Mouse (Mus musculus) heart, embryonic 16.5 days (tissue): Measurements from ENCODE around the gene Tbc1d21. TPM values are rescaled to one million over a fixed set of nuclear protein-coding genes. Genes with fewer than 3 reads are reported as not detected.

ENCODE experiments used
- ATAC-seq: fragments of 200-750 bp; cut with Nextera tagmentation; replicated peaks from 2 replicates; pipeline ENCODE4 v1.8.0; 2017; ENCODE audit warnings: moderate number of reproducible peaks; ENCODE audit not compliant: insufficient read depth, low FRiP score; ENCODE audit errors: extremely low read depth
- H3K27ac ChIP-seq: fragments of 300-500 bp; sonication (generic); 2 replicates; pipeline ENCODE4 v1.5.1; 2014; ENCODE audit warnings: mild to moderate bottlenecking, low read length, control low read depth, moderate library complexity
- H3K27me3 ChIP-seq: fragments of 300-500 bp; sonication (generic); 2 replicates; pipeline ENCODE4 v1.6.1; 2014; ENCODE audit warnings: low read length, mixed read lengths; ENCODE audit not compliant: control insufficient read depth, insufficient read depth
- H3K36me3 ChIP-seq: fragments of 300-500 bp; sonication (generic); 2 replicates; pipeline ENCODE4 v1.6.1; 2014; ENCODE audit not compliant: control insufficient read depth, insufficient read depth
- H3K4me1 ChIP-seq: fragments of 300-500 bp; sonication (generic); 2 replicates; pipeline ENCODE4 v1.6.1; 2014; ENCODE audit warnings: low read length, mixed read lengths; ENCODE audit not compliant: control insufficient read depth, insufficient read depth
- H3K4me2 ChIP-seq: fragments of 300-500 bp; sonication (generic); 2 replicates; pipeline ENCODE4 v1.6.1; 2014; ENCODE audit warnings: low read depth, mild to moderate bottlenecking, control low read depth, low read length
- H3K4me3 ChIP-seq: fragments of 300-500 bp; sonication (generic); 2 replicates; pipeline ENCODE4 v1.5.1; 2014; ENCODE audit warnings: mild to moderate bottlenecking, control low read depth, low read length
- H3K9ac ChIP-seq: fragments of 300-500 bp; sonication (generic); 2 replicates; pipeline ENCODE4 v1.6.1; 2014; ENCODE audit warnings: low read length, control low read depth
- H3K9me3 ChIP-seq: fragments of 300-500 bp; sonication (generic); replicated peaks from 2 replicates; pipeline ENCODE4 v1.6.1; 2016; ENCODE audit warnings: low read length; ENCODE audit not compliant: control insufficient read depth
- WGBS: fragments of 180-500 bp; shearing (Covaris S2); extraction: QIAGEN DNeasy Blood & Tissue Kit; methylation state at CpG from one replicate; pipeline ENCODE4 v1.1.7; 2014; 5-methylcytosine and 5-hydroxymethylcytosine counted together
- polyA plus RNA-seq: library from polyadenylated mRNA; unstranded; fragments of >200 nt; fragmentation: Nextera tagmentation; extraction: Ambion mirVana; gene quantifications from 2 replicates; pipeline ENCODE4 v1.2.1, GENCODE M21; 2015

Tbc1d21 gene
- polyA plus RNA-seq, 1 experiment from 2014 or later: not detected

GRCm38 (mm10) chr9:58327382-58327781, 42.9 kb downstream of the Tbc1d21 start:
- no peak for ATAC-seq
- 0 out of 2 replicates have a peak overlapping the region, but pooled peaks have one; percentile 32 for H3K9ac ChIP-seq
- H3K4me3 ChIP-seq: no peak overlapping the region
- peak overlapping the region; percentile 87 for H3K27ac ChIP-seq
- H3K9me3 ChIP-seq: no peaks in the 10 kb centered on the region
- H3K4me2 ChIP-seq: no peak overlapping the region
- H3K4me1 ChIP-seq: peaks cover 19% of the 10 kb centered on the region
- no peaks in the 10 kb centered on the region for H3K27me3 ChIP-seq
- no peaks in the 10 kb centered on the region for H3K36me3 ChIP-seq
- 35% methylated on average over 1 of the region's 1 CpGs for WGBS

- peak overlapping the region; percentile 87 for H3K27ac ChIP-seq
- no peaks in the 10 kb centered on the region; the same call in 1 of the 2 replicates for H3K9me3 ChIP-seq
- H3K9ac ChIP-seq: no peak overlapping the region
- H3K4me2 ChIP-seq: no peak overlapping the region
- peak; percentile 92 for ATAC-seq
- no peaks in the 10 kb centered on the region for H3K36me3 ChIP-seq
- no peak overlapping the region for H3K4me3 ChIP-seq
- H3K4me1 ChIP-seq: peaks cover 16% of the 10 kb centered on the region
- no peaks in the 10 kb centered on the region for H3K27me3 ChIP-seq
- 8% methylated on average over 4 of the region's 4 CpGs for WGBS
Observed at GRCm38 (mm10) chr9:58326477-58327180, 43.6 kb downstream of the Tbc1d21 start.

GRCm38 (mm10) chr9:58321681-58322080, 48.6 kb downstream of the Tbc1d21 start:
- Histone ChIP-seq H3K4me3 (no peak overlapping the region), H3K36me3 (no peaks in the 10 kb centered on the region), H3K4me1 (peaks cover 1% of the 10 kb centered on the region; the same call in 1 of the 2 replicates), H3K9ac (no peak overlapping the region), H3K9me3 (no peaks in the 10 kb centered on the region; the same call in 1 of the 2 replicates), H3K4me2 (no peak overlapping the region), H3K27me3 (no peaks in the 10 kb centered on the region), H3K27ac (no peak overlapping the region)
- ATAC-seq: no peak
- WGBS: 95% methylated on average over 3 of the region's 3 CpGs

- WGBS: 50% methylated on average over 3 of the region's 3 CpGs
- H3K9ac ChIP-seq: no peak overlapping the region
- no peak for ATAC-seq
Observed at GRCm38 (mm10) chr9:58318317-58318716, 51.9 kb downstream of the Tbc1d21 start.

GRCm38 (mm10) chr9:58317381-58317780, 52.9 kb downstream of the Tbc1d21 start:
- H3K9ac ChIP-seq: no peak overlapping the region
- H3K4me2 ChIP-seq: no peak overlapping the region
- H3K4me3 ChIP-seq: no peak overlapping the region
- peaks cover 3% of the 10 kb centered on the region; the same call in 1 of the 2 replicates for H3K27me3 ChIP-seq
- H3K27ac ChIP-seq: no peak overlapping the region
- 56% methylated on average over 3 of the region's 3 CpGs for WGBS
- no peak for ATAC-seq
- H3K36me3 ChIP-seq: no peaks in the 10 kb centered on the region
- H3K9me3 ChIP-seq: no peaks in the 10 kb centered on the region; the same call in 1 of the 2 replicates
- peaks cover 10% of the 10 kb centered on the region for H3K4me1 ChIP-seq

More at GRCm38 (mm10) chr9:58318317-58318716, 51.9 kb downstream of the Tbc1d21 start:
- Histone ChIP-seq H3K36me3 (no peaks in the 10 kb centered on the region), H3K4me1 (peaks cover 4% of the 10 kb centered on the region), H3K4me2 (no peak overlapping the region), H3K27ac (no peak overlapping the region), H3K9me3 (no peaks in the 10 kb centered on the region; the same call in 1 of the 2 replicates), H3K27me3 (no peaks in the 10 kb centered on the region), H3K4me3 (no peak overlapping the region)

- H3K9ac ChIP-seq: no peak overlapping the region
- H3K4me3 ChIP-seq: no peak overlapping the region
- peaks cover 3% of the 10 kb centered on the region; the same call in 1 of the 2 replicates for H3K27me3 ChIP-seq
- no peak overlapping the region for H3K27ac ChIP-seq
- WGBS: 66% methylated on average over 7 of the region's 7 CpGs
- peaks cover 10% of the 10 kb centered on the region for H3K4me1 ChIP-seq
- no peak for ATAC-seq
- H3K4me2 ChIP-seq: no peak overlapping the region
- no peaks in the 10 kb centered on the region; the same call in 1 of the 2 replicates for H3K9me3 ChIP-seq
- H3K36me3 ChIP-seq: no peaks in the 10 kb centered on the region
Observed at GRCm38 (mm10) chr9:58316784-58317183, 53.5 kb downstream of the Tbc1d21 start.

- WGBS: 79% methylated on average over 2 of the region's 2 CpGs
- Histone ChIP-seq H3K4me2 (no peak overlapping the region), H3K36me3 (no peaks in the 10 kb centered on the region), H3K4me1 (peaks cover 15% of the 10 kb centered on the region), H3K4me3 (no peak overlapping the region), H3K9me3 (no peaks in the 10 kb centered on the region), H3K27ac (peak overlapping the region; percentile 65), H3K27me3 (peaks cover 8% of the 10 kb centered on the region), H3K9ac (no peak overlapping the region)
- ATAC-seq: no peak
Observed at GRCm38 (mm10) chr9:58315850-58316249, 54.4 kb downstream of the Tbc1d21 start.

GRCm38 (mm10) chr9:58314682-58315360, 55.4 kb downstream of the Tbc1d21 start:
- no peak overlapping the region for H3K4me2 ChIP-seq
- H3K27me3 ChIP-seq: peaks cover 8% of the 10 kb centered on the region
- no peak for ATAC-seq
- H3K9me3 ChIP-seq: no peaks in the 10 kb centered on the region
- 50% methylated on average over 5 of the region's 5 CpGs for WGBS
- no peaks in the 10 kb centered on the region for H3K36me3 ChIP-seq
- no peak overlapping the region for H3K9ac ChIP-seq
- peaks cover 15% of the 10 kb centered on the region for H3K4me1 ChIP-seq
- H3K4me3 ChIP-seq: no peak overlapping the region
- H3K27ac ChIP-seq: peak overlapping the region; percentile 65

GRCm38 (mm10) chr9:58312944-58313359, 57.3 kb downstream of the Tbc1d21 start, which contains the start of gene Loxl1:
Loxl1 (minus strand) TSS chr9:58313186.
- peak; percentile 53 for ATAC-seq
- H3K9me3 ChIP-seq: no peaks in the 10 kb centered on the region
- peaks cover 8% of the 10 kb centered on the region for H3K27me3 ChIP-seq
- peak within 1 kb of the TSS; percentile 81 for H3K27ac ChIP-seq
- H3K36me3 ChIP-seq: no peaks in the 10 kb centered on the region
- H3K4me1 ChIP-seq: peaks cover 33% of the 10 kb centered on the region
- peak within 1 kb of the TSS; percentile 76 for H3K9ac ChIP-seq
- WGBS: 3% methylated on average over 21 of the region's 21 CpGs
- H3K4me2 ChIP-seq: peak within 1 kb of the TSS; percentile 83
- H3K4me3 ChIP-seq: peak within 1 kb of the TSS; percentile 61
